Mouse (Mus musculus) c-Kit-positive CD71-negative TER-119-negative erythroid progenitor cells, embryonic 14.5 days (primary cell): ENCODE data around the gene Olfr1416.
"Not testable (repeated sequence)": the region's sequence is repeated elsewhere in the genome, so short reads cannot be mapped to it uniquely, and the experiment has no call there.

Source experiments
- DNase-seq: peaks from one replicate; pipeline ENCODE4 v3.0.0-alpha.2; 2013; ENCODE audit warnings: low read depth

Gene Olfr1416

GRCm38 (mm10) chr1:92485013-92485412, at the start of gene Olfr1416:
Gene Olfr1416, minus strand, starts transcription at chr1:92485113.
- DNase-seq: no peak

DNA sequence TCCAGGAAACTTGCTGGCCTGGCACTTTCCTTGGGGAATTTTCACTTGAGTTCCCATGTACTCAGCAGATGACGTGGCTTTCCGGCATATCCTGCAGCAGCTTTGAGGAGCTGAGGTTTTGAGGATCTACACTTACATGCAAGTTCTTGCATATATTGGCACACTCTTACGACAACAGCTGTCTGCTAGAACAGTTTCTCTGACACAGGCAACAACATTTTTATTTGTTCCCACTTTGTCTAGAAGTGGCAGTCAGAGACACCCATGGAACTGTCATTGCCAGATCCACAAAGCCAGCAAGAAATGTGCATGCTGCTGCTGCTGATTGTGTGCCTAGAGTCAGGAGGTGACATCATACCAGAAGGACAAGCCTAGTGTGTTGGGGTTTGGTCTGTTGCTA, 38.9 kb upstream of the Olfr1416 start:
- DNase-seq: no peak

DNA sequence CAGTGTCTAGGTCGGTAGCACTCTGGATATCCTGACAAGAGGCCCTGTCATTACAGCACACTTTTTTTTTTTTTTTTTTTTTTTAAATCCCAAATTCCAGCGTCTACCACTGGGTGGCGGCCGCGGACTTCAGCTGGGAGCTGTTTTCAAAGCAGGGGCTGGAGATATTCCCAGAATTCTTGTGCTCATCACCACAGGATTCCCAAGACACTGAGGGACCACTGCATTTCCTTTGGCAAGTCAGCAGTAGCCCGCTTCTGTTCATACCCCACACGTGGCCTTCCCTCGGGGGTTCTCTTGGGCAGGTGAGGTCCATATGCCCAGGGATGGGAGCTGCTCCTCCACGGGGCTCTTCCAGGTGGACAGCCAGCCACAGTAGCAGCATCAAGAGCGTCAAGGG, 36.5 kb upstream of the Olfr1416 start:
- peak; percentile 10 for DNase-seq

DNA sequence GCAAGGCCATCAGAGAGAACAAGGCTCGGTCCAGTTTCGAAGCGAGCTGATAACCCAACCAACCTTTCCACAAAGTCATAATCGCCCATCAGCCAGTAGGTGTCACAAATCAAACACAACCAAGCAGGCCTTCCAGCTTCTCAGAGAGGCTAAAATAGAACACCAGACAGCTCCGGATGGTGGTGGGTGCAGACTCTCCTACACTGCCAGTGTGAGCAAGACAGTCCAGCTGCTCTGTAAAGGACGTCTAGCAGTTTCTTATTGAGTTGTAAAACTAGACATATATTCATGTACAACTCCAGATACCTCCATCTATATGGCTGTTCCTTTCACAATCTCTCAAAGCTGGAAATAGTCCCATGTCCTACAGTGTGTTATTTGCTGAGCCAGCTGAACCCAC, 34.1 kb upstream of the Olfr1416 start:
- no peak for DNase-seq

GRCm38 (mm10) chr1:92518561-92518960, 33.6 kb upstream of the Olfr1416 start, which contains the start of gene Olfr1414:
Gene Olfr1414, minus strand, starts transcription at chr1:92518661.
- DNase-seq: no peak

DNA sequence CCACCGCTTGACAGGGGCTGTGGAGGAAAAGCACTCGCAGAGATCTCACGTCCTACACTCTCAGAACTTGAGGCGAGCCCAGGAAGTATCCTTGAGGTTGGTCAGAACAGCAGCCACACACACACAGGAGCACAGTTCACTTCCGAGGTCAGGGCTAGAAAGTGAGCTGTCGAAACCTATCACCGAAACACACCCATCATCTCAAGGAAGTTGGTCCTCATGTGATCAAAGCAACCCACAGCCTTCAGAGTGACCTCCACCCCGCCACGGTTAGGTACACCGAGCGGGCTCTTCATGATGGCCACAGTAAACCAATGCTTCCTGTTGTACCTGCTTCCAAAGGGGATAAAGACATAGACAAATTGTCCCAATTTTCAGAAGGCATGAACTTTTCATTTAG, 30.5 kb upstream of the Olfr1416 start:
- no peak for DNase-seq

- not testable (repeated sequence) for DNase-seq
Measured at GRCm38 (mm10) chr1:92511646-92512045, 26.7 kb upstream of the Olfr1416 start.

- DNase-seq: no peak
Measured at GRCm38 (mm10) chr1:92496001-92496400, 11.1 kb upstream of the Olfr1416 start, which contains the start of gene Olfr1415. Gene Olfr1415, minus strand, starts transcription at chr1:92496101.

GRCm38 (mm10) chr1:92474066-92474578, 10.8 kb downstream of the Olfr1416 start:
- no peak for DNase-seq

DNA sequence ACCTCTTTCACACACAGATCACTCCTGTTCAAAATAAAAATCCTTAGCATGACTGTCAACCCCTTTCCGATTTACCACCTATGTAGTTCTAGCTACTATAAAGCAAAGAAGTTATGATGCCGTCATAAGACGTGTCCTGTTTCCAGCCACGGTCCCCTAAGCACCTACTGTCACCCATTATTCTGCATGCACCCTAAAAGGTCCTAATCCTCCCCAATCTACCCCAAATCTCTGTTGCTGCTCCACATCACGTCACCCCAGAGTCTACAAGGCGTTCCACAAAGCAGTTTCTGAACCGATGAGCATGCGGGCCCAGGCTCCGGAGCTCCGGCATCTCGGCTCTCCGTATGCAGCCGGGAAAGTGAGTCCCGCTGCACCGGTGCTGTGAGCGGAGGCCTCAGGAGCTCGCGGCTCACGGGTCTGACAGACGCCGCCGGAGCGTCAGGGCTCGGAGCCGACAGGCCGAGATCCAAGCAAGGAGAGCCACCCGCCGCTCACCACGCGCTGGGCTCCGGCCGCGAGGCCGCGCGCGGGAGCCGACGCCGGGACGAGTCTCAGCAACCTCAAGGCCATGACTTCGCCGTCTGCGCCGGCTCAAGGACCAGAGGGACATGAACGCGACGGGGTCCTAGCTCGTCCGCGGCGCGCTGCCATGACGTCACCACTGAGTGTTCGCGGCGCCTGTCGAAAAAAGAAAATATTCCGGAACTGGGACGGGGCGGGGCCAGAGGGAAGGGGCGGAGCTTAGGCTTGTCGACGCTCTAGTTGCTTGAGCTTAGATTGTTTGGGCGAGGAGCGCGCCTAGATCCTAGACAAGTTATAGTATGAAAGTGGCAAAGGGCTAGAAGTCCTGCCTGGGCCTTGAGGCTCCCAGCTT, 11.5 kb downstream of the Olfr1416 start, which contains the start of gene Ndufa10:
Gene Ndufa10 (minus strand): TSS at position 696 of the 877 bp plus-strand sequence.
- peak; percentile 87 for DNase-seq

DNA sequence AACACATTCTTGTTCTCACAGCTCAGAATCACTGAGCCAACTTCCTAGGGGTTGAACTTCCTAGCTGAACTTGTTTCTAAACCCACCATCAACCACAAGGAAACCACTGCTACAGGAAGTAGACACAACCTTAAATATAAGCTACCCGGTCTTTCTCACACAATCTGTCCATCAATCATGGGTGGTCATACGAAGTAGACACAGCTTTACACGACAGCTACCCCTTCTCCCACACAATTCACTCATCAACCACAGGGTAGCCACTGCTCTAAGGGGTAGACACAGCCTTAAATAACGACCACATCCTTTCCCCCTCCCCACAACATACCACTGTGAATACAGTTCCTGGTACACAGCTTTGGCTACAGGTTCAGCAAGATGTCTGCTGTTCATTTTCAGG, 16.0 kb downstream of the Olfr1416 start:
- DNase-seq: no peak

GRCm38 (mm10) chr1:92458416-92458815, 26.5 kb downstream of the Olfr1416 start:
- DNase-seq: no peak

DNA sequence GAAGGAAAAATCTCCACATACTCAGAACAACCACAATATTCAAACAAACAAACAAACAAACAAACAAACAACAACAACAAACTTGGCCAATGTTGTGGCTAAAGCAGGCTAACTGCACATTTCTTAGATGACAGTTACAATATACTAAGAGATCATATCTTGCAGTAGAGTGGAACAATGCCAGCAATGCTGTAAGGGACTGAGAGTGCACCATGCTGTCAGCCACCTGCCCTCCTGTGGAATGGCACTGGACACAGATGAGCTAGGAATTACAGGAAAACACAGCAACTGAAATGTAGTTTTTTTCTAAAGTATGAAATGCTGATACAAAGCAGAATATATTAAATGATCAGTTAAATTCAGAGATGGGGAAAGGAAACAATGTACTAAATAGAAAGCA, 27.2 kb downstream of the Olfr1416 start:
- DNase-seq: no peak

- no peak for DNase-seq
Measured at GRCm38 (mm10) chr1:92453751-92454445, 31.0 kb downstream of the Olfr1416 start.

- DNase-seq: no peak
Measured at GRCm38 (mm10) chr1:92448293-92448692, 36.6 kb downstream of the Olfr1416 start.

DNA sequence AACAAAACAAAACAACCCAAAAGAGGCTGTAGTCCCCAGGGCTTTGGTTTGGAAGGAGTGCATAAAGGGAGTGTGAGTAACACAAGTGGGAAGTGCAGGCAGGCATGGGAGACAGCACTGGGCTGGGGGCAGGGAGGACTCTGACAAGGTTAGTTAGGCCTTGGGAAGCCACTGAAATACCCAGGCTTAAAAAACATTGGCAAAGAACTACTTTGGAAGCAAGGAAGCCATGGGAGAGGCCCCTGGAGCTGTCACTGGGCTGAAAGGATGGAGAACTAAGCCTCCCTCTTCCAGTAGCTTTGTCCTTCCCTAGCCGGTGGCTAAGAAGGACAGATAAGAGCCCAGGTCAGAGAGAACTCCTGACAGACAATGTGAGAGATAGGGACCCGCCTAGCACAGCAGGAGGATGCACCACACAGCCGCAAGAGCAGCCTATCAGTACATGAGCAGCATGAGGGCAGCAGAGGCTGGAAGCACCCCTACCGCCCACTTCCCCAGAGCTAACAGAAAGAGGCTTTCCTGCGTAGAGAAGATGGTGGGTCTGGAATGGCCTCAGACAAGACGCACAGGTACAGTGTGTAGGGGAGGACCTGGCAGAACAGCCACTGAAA, 43.4 kb downstream of the Olfr1416 start:
- DNase-seq: no peak

- DNase-seq: no peak
Measured at GRCm38 (mm10) chr1:92440066-92440750, 44.7 kb downstream of the Olfr1416 start.

DNA sequence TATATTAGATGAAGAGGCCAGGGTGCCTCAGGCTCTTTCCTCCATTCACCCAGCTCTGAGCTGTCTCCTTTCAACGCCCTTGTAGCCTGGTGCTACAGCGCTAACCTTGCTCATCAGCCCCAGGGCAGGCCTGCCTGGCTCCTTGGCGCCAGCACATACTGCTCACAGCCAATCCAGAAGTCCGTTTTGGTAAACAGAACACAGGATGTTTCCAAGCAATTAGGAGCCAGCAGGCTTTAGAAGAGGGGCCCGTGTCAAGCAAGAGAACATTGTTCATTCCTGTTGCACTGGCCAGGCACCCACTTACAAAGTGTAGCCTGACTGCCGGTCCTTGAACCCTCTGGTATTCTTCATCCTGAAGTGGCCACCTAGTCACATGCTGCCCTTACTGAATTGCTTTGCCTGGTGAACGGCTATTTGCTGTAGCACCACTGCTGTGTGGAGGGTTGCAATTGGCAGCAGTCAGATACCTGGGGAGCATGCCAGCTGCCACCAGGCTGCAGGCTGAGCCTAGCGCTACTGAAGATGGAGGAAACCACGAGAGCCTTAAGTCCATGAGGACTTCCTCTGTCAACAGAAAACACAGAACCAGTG, 47.1 kb downstream of the Olfr1416 start:
- no peak for DNase-seq

DNA sequence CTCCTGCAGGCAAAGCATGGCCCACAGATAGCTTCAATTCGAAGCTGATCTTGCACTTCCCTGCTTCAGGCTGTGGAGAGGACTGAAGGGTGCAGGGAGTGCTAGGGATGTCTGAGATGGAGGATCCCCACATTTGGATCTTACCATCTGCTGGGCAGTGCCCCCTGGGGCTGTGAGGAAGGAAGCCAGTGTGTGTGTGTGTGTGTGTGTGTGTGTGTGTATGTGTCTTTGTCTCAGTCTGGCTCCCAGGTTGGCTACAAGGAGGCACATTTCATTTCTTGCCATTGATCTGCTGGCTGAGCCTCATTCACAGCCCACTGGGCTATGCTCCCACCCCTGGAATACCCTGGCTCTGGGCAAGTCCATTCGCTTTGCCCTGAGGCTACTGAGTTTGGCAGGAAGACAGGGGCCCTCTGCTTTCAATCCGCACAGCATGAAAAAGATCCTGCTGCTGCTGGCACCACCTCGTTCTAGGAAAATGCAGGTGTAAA, 48.0 kb downstream of the Olfr1416 start:
- no peak for DNase-seq

- no peak for DNase-seq
Measured at GRCm38 (mm10) chr1:92434986-92435385, 49.9 kb downstream of the Olfr1416 start.

DNA sequence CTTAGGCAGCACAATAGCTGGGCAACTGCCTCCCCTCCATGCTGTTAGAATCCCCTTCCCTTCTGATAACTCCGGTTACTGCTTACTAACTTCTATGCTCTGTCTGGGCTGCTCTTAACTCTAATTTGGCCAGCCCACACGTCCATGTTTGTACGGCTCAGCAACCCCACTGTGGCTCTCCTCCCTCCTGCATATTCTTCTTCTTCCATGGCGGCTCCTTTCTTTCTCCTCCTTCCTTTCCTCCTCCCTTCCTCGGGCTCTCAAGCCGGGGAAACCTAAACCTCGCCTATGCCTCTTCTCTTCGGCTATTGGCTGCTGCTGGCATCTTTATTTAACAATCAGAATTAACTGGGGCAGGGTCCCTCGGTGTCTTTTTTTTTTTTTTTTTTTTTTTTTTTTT, 52.1 kb downstream of the Olfr1416 start:
- no peak for DNase-seq
